In the genomic region with DNA sequence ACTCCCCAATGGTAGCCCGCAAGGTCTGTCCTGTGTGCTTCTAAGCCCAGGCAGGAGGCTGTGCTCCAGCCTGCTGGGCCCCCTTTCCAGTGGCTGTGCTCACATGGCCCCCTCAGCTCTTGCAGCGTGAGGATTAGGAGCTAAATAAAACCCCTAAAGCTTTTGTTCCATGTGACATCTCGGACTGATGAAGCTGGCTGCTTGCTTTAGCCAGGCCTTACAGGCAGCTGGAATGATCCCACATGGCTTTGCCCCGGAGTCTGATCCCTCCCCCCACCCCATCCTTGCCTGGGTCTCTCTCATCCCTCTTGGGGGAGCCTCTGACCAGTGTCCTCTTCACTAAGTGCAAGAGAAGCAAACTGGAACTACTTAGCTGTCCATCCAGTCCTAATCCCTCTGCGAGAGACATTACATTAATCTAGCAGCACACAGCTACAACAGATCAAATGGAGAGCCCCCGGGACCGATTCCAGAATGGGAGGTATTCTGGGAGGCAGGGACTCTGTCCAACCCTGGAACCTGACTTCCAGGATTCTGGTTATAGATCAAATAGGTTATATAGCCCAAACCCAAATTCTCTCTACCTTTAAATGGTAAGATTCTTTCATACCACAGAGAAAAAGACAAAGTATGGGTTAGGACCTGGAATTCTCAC, we compare ENCODE assay signal across 10 mouse cellular contexts.
A peak's percentile ranks its signal among the peaks of the same experiment; 100 is the strongest.
DNase-seq lines count a peak whose midpoint lies in the region; ATAC-seq and TF ChIP-seq lines count a peak whose summit lies in the region.
"Had no signal": no experiment of that assay in that cellular context is flagged by ENCODE, and none has a peak within 500 bp of the region (broad histone marks: within the 10 kb centered on the region; RNA-seq: fewer than 3 reads in every experiment).

No protein-coding gene starts in this region.

- no peak overlapping the region for H3K4me3 ChIP-seq in neural tube, embryonic 12.5 days
- no peak overlapping the region for H3K4me3 ChIP-seq in heart, embryonic 13.5 days
- no peak overlapping the region for H3K4me3 ChIP-seq in limb, embryonic 14.5 days (replicated peaks; ENCODE audit: low read length)
- no peak overlapping the region for H3K4me3 ChIP-seq in stomach, postnatal 0 days (ENCODE audit: low read depth, low read length)

- no peaks in the 10 kb centered on the region for H3K9me3 ChIP-seq in neural tube, embryonic 12.5 days
- no peaks in the 10 kb centered on the region for H3K9me3 ChIP-seq in heart, embryonic 13.5 days
- H3K9me3 ChIP-seq in limb, embryonic 14.5 days (ENCODE audit: control insufficient read depth, low read length) = no peaks in the 10 kb centered on the region
- no peaks in the 10 kb centered on the region for H3K9me3 ChIP-seq in stomach, postnatal 0 days (ENCODE audit: control insufficient read depth, low read length)

- H3K27me3 ChIP-seq in neural tube, embryonic 12.5 days (replicated peaks) = no peaks in the 10 kb centered on the region
- H3K27me3 ChIP-seq in heart, embryonic 13.5 days (replicated peaks) = no peaks in the 10 kb centered on the region
- no peaks in the 10 kb centered on the region for H3K27me3 ChIP-seq in limb, embryonic 14.5 days (ENCODE audit: control insufficient read depth, insufficient read depth, low read length)
- no peaks in the 10 kb centered on the region for H3K27me3 ChIP-seq in stomach, postnatal 0 days (ENCODE audit: control insufficient read depth, insufficient read depth, low read length)
- H3K27me3 ChIP-seq: Patski had no signal

- H3K9ac ChIP-seq in neural tube, embryonic 12.5 days = 0 out of 2 replicates have a peak overlapping the region, but pooled peaks have one; percentile 13
- peak overlapping the region; percentile 54 for H3K9ac ChIP-seq in heart, embryonic 13.5 days
- H3K9ac ChIP-seq in limb, embryonic 14.5 days (ENCODE audit: low read depth, low read length, severe bottlenecking) = no peak overlapping the region
- H3K9ac ChIP-seq in stomach, postnatal 0 days (ENCODE audit: low read length) = 0 out of 2 replicates have a peak overlapping the region, but pooled peaks have one; percentile 9

- 49% methylated on average over 7 of the region's 7 CpGs for WGBS in neural tube, embryonic 12.5 days
- WGBS in heart, embryonic 13.5 days = 29% methylated on average over 7 of the region's 7 CpGs
- WGBS in limb, embryonic 14.5 days = 39% methylated on average over 7 of the region's 7 CpGs
- 30% methylated on average over 7 of the region's 7 CpGs for WGBS in stomach, postnatal 0 days

- H3K4me2 ChIP-seq in neural tube, embryonic 12.5 days (replicated peaks) = peak overlapping the region; percentile 20; the same call in 1 of the 2 replicates
- H3K4me2 ChIP-seq in heart, embryonic 13.5 days = peak overlapping the region; percentile 36
- H3K4me2 ChIP-seq in limb, embryonic 14.5 days (replicated peaks; ENCODE audit: low read depth, low read length, severe bottlenecking) = no peak overlapping the region
- H3K4me2 ChIP-seq in stomach, postnatal 0 days (replicated peaks; ENCODE audit: low read depth) = no peak overlapping the region; the same call in 1 of the 2 replicates

- TF ChIP-seq CTCF in stomach, postnatal 0 days (IDR thresholded peaks at IDR 0.05; ENCODE audit: low read depth) = no peak

- peak; percentile 23; the same call in 1 of the 2 replicates for ATAC-seq in neural tube, embryonic 12.5 days (ENCODE audit: low FRiP score, low read depth)
- no peak for ATAC-seq in heart, embryonic 13.5 days (ENCODE audit: extremely low read depth, insufficient number of reproducible peaks, low FRiP score, low TSS enrichment)
- peak; percentile 41 for ATAC-seq in limb, embryonic 14.5 days (ENCODE audit: low FRiP score, low read depth)
- ATAC-seq in stomach, postnatal 0 days (ENCODE audit: low FRiP score, low TSS enrichment) = no peak; the same call in 1 of the 2 replicates
- ATAC-seq: Patski had no signal

- no peak for TF ChIP-seq POLR2A in limb, embryonic 14.5 days (IDR thresholded peaks at IDR 0.05; ENCODE audit: borderline replicate concordance, extremely low read depth, insufficient read depth, insufficient read length)

- TF ChIP-seq EP300 in stomach, postnatal 0 days (optimal IDR thresholded peaks at IDR 0.05) = no peak

- peaks cover 66% of the 10 kb centered on the region for H3K4me1 ChIP-seq in neural tube, embryonic 12.5 days
- H3K4me1 ChIP-seq in heart, embryonic 13.5 days = peaks cover 90% of the 10 kb centered on the region
- peaks cover 32% of the 10 kb centered on the region for H3K4me1 ChIP-seq in limb, embryonic 14.5 days (ENCODE audit: control insufficient read depth, insufficient read depth, low read length)
- peaks cover 25% of the 10 kb centered on the region for H3K4me1 ChIP-seq in stomach, postnatal 0 days (replicated peaks; ENCODE audit: control insufficient read depth, insufficient read depth)

- DNase-seq in neural tube, embryonic 10.5 days (ENCODE audit: extremely low spot score, low spot score) = no peak
- DNase-seq in limb, embryonic 14.5 days (ENCODE audit: low spot score) = no peak
- DNase-seq in stomach, postnatal 0 days (ENCODE audit: low spot score) = no peak
- no peak for DNase-seq in layer of hippocampus, postnatal 36 days
- no peak for DNase-seq in right cerebral cortex, adult 2 months (ENCODE audit: low spot score in 2 of 2)
- no peak for DNase-seq in yolk sac, embryonic 10.5 days (ENCODE audit: low spot score)
- DNase-seq: lung, adult 2 months had no signal

- H3K36me3 ChIP-seq in neural tube, embryonic 12.5 days = no peaks in the 10 kb centered on the region
- H3K36me3 ChIP-seq in heart, embryonic 13.5 days = peaks cover 9% of the 10 kb centered on the region; the same call in 1 of the 2 replicates
- peaks cover 3% of the 10 kb centered on the region; the same call in 1 of the 2 replicates for H3K36me3 ChIP-seq in limb, embryonic 14.5 days (ENCODE audit: control insufficient read depth, insufficient read depth, low read length)
- no peaks in the 10 kb centered on the region; the same call in 1 of the 2 replicates for H3K36me3 ChIP-seq in stomach, postnatal 0 days (ENCODE audit: control insufficient read depth, insufficient read depth, low read length)

- H3K27ac ChIP-seq in neural tube, embryonic 12.5 days = 0 out of 2 replicates have a peak overlapping the region, but pooled peaks have one; percentile 15
- peak overlapping the region; percentile 82 for H3K27ac ChIP-seq in heart, embryonic 13.5 days (replicated peaks)
- no peak overlapping the region for H3K27ac ChIP-seq in limb, embryonic 14.5 days (replicated peaks; ENCODE audit: low read depth, low read length)
- H3K27ac ChIP-seq in stomach, postnatal 0 days (replicated peaks) = peak overlapping the region; percentile 81

Comparison
In these comparisons a context has a peak if more than half of its experiments do, and no peak if none do; other contexts are left out.
1. ATAC-seq: peak in neural tube, embryonic 12.5 days (single experiment) and limb, embryonic 14.5 days (single experiment); none in heart, embryonic 13.5 days (single experiment) and stomach, postnatal 0 days (single experiment).
2. H3K4me2 ChIP-seq: peak in neural tube, embryonic 12.5 days (single experiment) and heart, embryonic 13.5 days (single experiment); none in limb, embryonic 14.5 days (single experiment) and stomach, postnatal 0 days (single experiment).